Mouse (Mus musculus): Measurements from ENCODE around the gene 2410137M14Rik.

GRCm38 (mm10) chr17:37002364-37003330, 21.6 kb upstream of the 2410137M14Rik start:
- TF ChIP-seq MAZ (IDR thresholded peaks at IDR 0.05; ENCODE audit: low read depth, low read length) (no peak), USF2 (IDR thresholded peaks at IDR 0.05; ENCODE audit: borderline replicate concordance in 1 of 2, insufficient read depth in 1 of 2, low read depth in 1 of 2, low read length in 2 of 2) (no peak), POLR2A (IDR thresholded peaks at IDR 0.05; ENCODE audit: control insufficient read depth in 1 of 2, insufficient read depth in 1 of 2, low read depth in 1 of 2, low read length in 2 of 2, poor library complexity in 1 of 2) (no peak)

Data from MEL (cell line).